Mouse (Mus musculus): ENCODE results near the gene Vmn2r58. TPM values are rescaled to one million over a fixed set of nuclear protein-coding genes. Genes with fewer than 3 reads are reported as not detected.
"Not testable (repeated sequence)": the region's sequence is repeated elsewhere in the genome, so short reads cannot be mapped to it uniquely, and the experiment has no call there.

Gene Vmn2r58
- not detected for total RNA-seq (2021)
- long read RNA-seq, experiment 1: 0 reads
- long read RNA-seq, experiment 2: 0 reads

DNA sequence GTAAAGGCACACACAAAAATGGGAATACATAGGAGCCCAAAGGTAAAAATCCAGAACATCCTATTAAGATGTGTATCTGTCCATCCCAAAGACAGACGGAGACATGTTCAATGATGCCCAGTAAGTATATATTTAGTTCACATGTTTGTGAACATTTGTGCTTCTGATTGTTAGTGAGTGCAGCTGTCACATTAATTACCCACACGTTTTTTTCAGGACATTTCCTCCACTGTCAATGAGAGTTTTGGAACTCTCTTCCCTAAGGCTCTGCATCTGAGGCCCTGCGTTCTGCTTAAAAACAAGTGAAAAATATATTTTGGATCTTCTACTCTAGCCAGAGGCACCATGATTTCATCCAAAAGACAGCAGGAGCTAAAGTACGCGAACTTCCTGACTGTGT, at the start of gene Vmn2r58:
Gene Vmn2r58 (minus strand): TSS at position 101 of the 400 bp plus-strand sequence.
- intact Hi-C loops (cut with DNase I); DNase-seq (ENCODE audit: extremely low spot score in 1 of 2, low spot score in 2 of 2); H3K4me3 ChIP-seq; H3K27ac ChIP-seq: not testable (repeated sequence)

Other genes with a start within 250 kb of the Vmn2r58 start
- gene Zfp788, start 239.5 kb downstream of the Vmn2r58 start, total RNA-seq (2021): 10 to 100 TPM; 35.1 to 35.6 TPM
- gene Vmn2r59, start 186.3 kb upstream of the Vmn2r58 start, total RNA-seq (2021): not detected
- gene Vmn2r60, start 235.1 kb upstream of the Vmn2r58 start, total RNA-seq (2021): under 1 TPM; 0.09 TPM